Mouse (Mus musculus): ENCODE data around the gene Mbd6.
A peak's percentile ranks its signal among the peaks of the same experiment; 100 is the strongest.

The Mbd6 gene

GRCm38 (mm10) chr10:127287936-127288293 is 903 bp downstream of the Mbd6 start:
- peak; percentile 42 for DNase-seq (ENCODE audit: low read depth)

- no peak for DNase-seq (ENCODE audit: low read depth)
Observed at GRCm38 (mm10) chr10:127287271-127287935, 1.4 kb downstream of the Mbd6 start.

- DNase-seq (ENCODE audit: low read depth) = no peak
Observed at GRCm38 (mm10) chr10:127286730-127287129, 2.1 kb downstream of the Mbd6 start.

GRCm38 (mm10) chr10:127286194-127286593 is 2.6 kb downstream of the Mbd6 start:
- no peak for DNase-seq (ENCODE audit: low read depth)

GRCm38 (mm10) chr10:127285644-127286043 is 3.2 kb downstream of the Mbd6 start:
- no peak for DNase-seq (ENCODE audit: low read depth)

- DNase-seq (ENCODE audit: low read depth) = no peak
Observed at GRCm38 (mm10) chr10:127284724-127285500, 3.9 kb downstream of the Mbd6 start.

GRCm38 (mm10) chr10:127284105-127284622 is 4.7 kb downstream of the Mbd6 start:
- DNase-seq (ENCODE audit: low read depth) = no peak

- no peak for DNase-seq (ENCODE audit: low read depth)
Observed at GRCm38 (mm10) chr10:127282620-127283215, 6.1 kb downstream of the Mbd6 start.

GRCm38 (mm10) chr10:127281316-127281715 is 7.5 kb downstream of the Mbd6 start:
- no peak for DNase-seq (ENCODE audit: low read depth)

- no peak for DNase-seq (ENCODE audit: low read depth)
Observed at GRCm38 (mm10) chr10:127279730-127280129, 9.1 kb downstream of the Mbd6 start.

GRCm38 (mm10) chr10:127274261-127275022 is 14.4 kb downstream of the Mbd6 start:
- DNase-seq (ENCODE audit: low read depth) = no peak

- DNase-seq (ENCODE audit: low read depth) = no peak
Observed at GRCm38 (mm10) chr10:127272371-127272770, 16.4 kb downstream of the Mbd6 start.

GRCm38 (mm10) chr10:127269884-127270283 is 18.9 kb downstream of the Mbd6 start:
- DNase-seq (ENCODE audit: low read depth) = no peak

GRCm38 (mm10) chr10:127269036-127269435 is 19.8 kb downstream of the Mbd6 start:
- no peak for DNase-seq (ENCODE audit: low read depth)

GRCm38 (mm10) chr10:127268401-127268800 is 20.4 kb downstream of the Mbd6 start:
- DNase-seq (ENCODE audit: low read depth) = no peak

GRCm38 (mm10) chr10:127267318-127267717 is 21.5 kb downstream of the Mbd6 start:
- DNase-seq (ENCODE audit: low read depth) = no peak

- DNase-seq (ENCODE audit: low read depth) = peak; percentile 98
Observed at GRCm38 (mm10) chr10:127266112-127267091, 22.4 kb downstream of the Mbd6 start, which contains the start of gene Dctn2. TSS of gene Dctn2 (plus strand) at chr10:127266368.

- peak; percentile 84 for DNase-seq (ENCODE audit: low read depth)
Observed at GRCm38 (mm10) chr10:127265727-127266111, 23.1 kb downstream of the Mbd6 start.

GRCm38 (mm10) chr10:127264971-127265370 is 23.8 kb downstream of the Mbd6 start:
- no peak for DNase-seq (ENCODE audit: low read depth)

- DNase-seq (ENCODE audit: low read depth) = no peak
Observed at GRCm38 (mm10) chr10:127264336-127264735, 24.5 kb downstream of the Mbd6 start.

GRCm38 (mm10) chr10:127263631-127264030 is 25.2 kb downstream of the Mbd6 start:
- DNase-seq (ENCODE audit: low read depth) = no peak
